Mouse (Mus musculus) MEL (cell line): ENCODE data around the gene Zbtb49.

Experiments used
- CTCF ChIP-seq, 3 experiments: IDR thresholded peaks in 2 of 3; conservative IDR thresholded peaks in 1 of 3; 2 replicates each; pipeline ENCODE4 v1.5.1; 2011 to 2012; ENCODE audit warnings: low read length in 3 of 3, low read depth in 2 of 3, mild to moderate bottlenecking in 2 of 3, improper control_type of control experiment in 1 of 3, inconsistent platforms in 1 of 3, mixed read lengths in 1 of 3, moderate library complexity in 1 of 3; ENCODE audit not compliant: control insufficient read depth in 1 of 3, insufficient read depth in 1 of 3, poor library complexity in 1 of 3, severe bottlenecking in 1 of 3
- EP300 ChIP-seq, 2 experiments: IDR thresholded peaks; 2 replicates each; pipeline ENCODE4 v1.6.1; 2011; ENCODE audit warnings: improper control_type of control experiment in 2 of 2, low read length in 2 of 2, low read depth in 1 of 2, mild to moderate bottlenecking in 1 of 2
- ETS1 ChIP-seq: IDR thresholded peaks from 2 replicates; pipeline ENCODE4 v1.6.1; 2012; ENCODE audit warnings: low read depth, mild to moderate bottlenecking, inconsistent platforms, low read length, improper control_type of control experiment, moderate library complexity
- GATA1 ChIP-seq: IDR thresholded peaks from 2 replicates; pipeline ENCODE4 v1.6.1; 2011; ENCODE audit warnings: low read depth, low read length, improper control_type of control experiment
- JUND ChIP-seq: IDR thresholded peaks from 2 replicates; pipeline ENCODE4 v1.6.1; 2011; ENCODE audit warnings: low read depth, mild to moderate bottlenecking, improper control_type of control experiment, low read length
- KAT2A ChIP-seq: conservative IDR thresholded peaks from 2 replicates; pipeline ENCODE4 v1.6.1; 2012; ENCODE audit warnings: low read depth, low read length, improper control_type of control experiment, inconsistent platforms
- POLR2A ChIP-seq, 2 experiments: IDR thresholded peaks; 2 replicates each; pipeline ENCODE4 v1.6.1; 2011 to 2012; ENCODE audit warnings: low read length in 2 of 2, mild to moderate bottlenecking in 2 of 2, control low read depth in 1 of 2, improper control_type of control experiment in 1 of 2, low read depth in 1 of 2, moderate library complexity in 1 of 2; ENCODE audit not compliant: control insufficient read depth in 1 of 2, insufficient read depth in 1 of 2, poor library complexity in 1 of 2
- RAD21 ChIP-seq: IDR thresholded peaks from 2 replicates; pipeline ENCODE4 v1.6.1; 2011; ENCODE audit warnings: mild to moderate bottlenecking, low read depth, low read length, improper control_type of control experiment
- RCOR1 ChIP-seq: IDR thresholded peaks from 2 replicates; pipeline ENCODE4 v1.6.1; 2012; ENCODE audit warnings: low read depth, mild to moderate bottlenecking, inconsistent platforms, low read length, improper control_type of control experiment

GRCm38 (mm10) chr5:38219771-38220307, 418 bp downstream of the Zbtb49 start:
- TF ChIP-seq CTCF (IDR thresholded peaks at IDR 0.05 in 2 of 3, conservative IDR thresholded peaks at IDR 0.05 in 1 of 3; ENCODE audit: control insufficient read depth in 1 of 3, insufficient read depth in 1 of 3, low read depth in 2 of 3, low read length in 3 of 3, poor library complexity in 1 of 3, severe bottlenecking in 1 of 3) (no peak), KAT2A (no peak), GATA1 (no peak), POLR2A (IDR thresholded peaks at IDR 0.05; ENCODE audit: control insufficient read depth in 1 of 2, insufficient read depth in 1 of 2, low read depth in 1 of 2, low read length in 2 of 2, poor library complexity in 1 of 2) (no peak), RAD21 (no peak), ETS1 (no peak), RCOR1 (no peak), JUND (no peak), EP300 (IDR thresholded peaks at IDR 0.05; ENCODE audit: low read depth in 1 of 2, low read length in 2 of 2) (no peak)
